ENCODE assay signal across 8 mouse cellular contexts in the genomic region with DNA sequence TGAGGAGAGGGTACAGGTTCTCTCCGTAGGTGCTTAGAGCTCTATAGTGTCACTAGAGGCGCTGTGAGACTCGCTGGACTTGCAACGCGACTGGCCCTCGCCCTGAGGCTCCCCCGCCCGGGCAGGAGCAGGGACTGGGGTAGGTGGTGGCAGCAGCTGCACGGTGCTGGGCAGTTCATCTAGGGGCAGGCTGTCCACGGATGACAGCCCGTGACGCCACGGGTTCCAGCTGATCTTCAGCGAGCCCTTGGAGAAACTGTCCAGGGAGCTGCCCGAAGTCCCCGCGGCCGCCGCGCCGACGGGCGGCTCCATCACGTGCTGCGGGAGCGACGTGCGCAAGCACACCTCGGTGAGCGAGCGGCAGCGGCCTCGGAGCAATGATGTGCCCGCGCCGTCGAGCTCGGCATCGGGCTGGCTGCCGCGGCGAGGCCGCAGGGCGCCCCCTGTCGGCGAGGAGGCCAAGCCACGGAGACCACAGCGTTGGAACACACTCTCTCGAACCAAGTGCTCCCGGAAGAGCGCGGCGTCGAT. TPM values are rescaled to one million over a fixed set of nuclear protein-coding genes. Genes with fewer than 3 reads are reported as not detected.
A peak's percentile ranks its signal among the peaks of the same experiment; 100 is the strongest.
DNase-seq lines count a peak whose midpoint lies in the region; ATAC-seq and TF ChIP-seq lines count a peak whose summit lies in the region.

No protein-coding gene starts in this region.

- peak; percentile 77 for ATAC-seq in forebrain, embryonic 16.5 days
- peak; percentile 74 for ATAC-seq in neural tube, embryonic 14.5 days (ENCODE audit: low read depth)

- H3K4me3 ChIP-seq in E14TG2a.4 (replicated peaks; ENCODE audit: low read length) = peak overlapping the region; percentile 81
- H3K4me3 ChIP-seq in forebrain, embryonic 16.5 days (replicated peaks; ENCODE audit: low read length) = peak overlapping the region; percentile 39
- peak overlapping the region; percentile 63 for H3K4me3 ChIP-seq in lung, adult 2 months (replicated peaks; ENCODE audit: extremely low read depth, low read depth, low read length)
- peak overlapping the region; percentile 24 for H3K4me3 ChIP-seq in neural tube, embryonic 14.5 days (ENCODE audit: low read depth, low read length)
- peak overlapping the region; percentile 82 for H3K4me3 ChIP-seq in testis, adult 2 months (ENCODE audit: control insufficient read depth, low read depth, low read length)

- H3K36me3 ChIP-seq in E14TG2a.4 (ENCODE audit: insufficient read depth, low read length) = peaks cover 36% of the 10 kb centered on the region
- peaks cover 12% of the 10 kb centered on the region for H3K36me3 ChIP-seq in forebrain, embryonic 16.5 days (ENCODE audit: control insufficient read depth, insufficient read depth)
- peaks cover 30% of the 10 kb centered on the region for H3K36me3 ChIP-seq in neural tube, embryonic 14.5 days (ENCODE audit: control insufficient read depth, insufficient read depth, low read length)
- no peaks in the 10 kb centered on the region for H3K36me3 ChIP-seq in testis, adult 2 months (ENCODE audit: control insufficient read depth, insufficient read depth, low read length)

- intact Hi-C loops in heart, postnatal 36 days (cut with DNase I) = no loop called here

- no peaks in the 10 kb centered on the region for H3K9me3 ChIP-seq in E14TG2a.4 (ENCODE audit: low read length)
- no peaks in the 10 kb centered on the region for H3K9me3 ChIP-seq in forebrain, embryonic 16.5 days (ENCODE audit: control insufficient read depth, low read length)
- no peaks in the 10 kb centered on the region for H3K9me3 ChIP-seq in neural tube, embryonic 14.5 days (ENCODE audit: control insufficient read depth, low read length)

- peaks cover 70% of the 10 kb centered on the region for H3K4me1 ChIP-seq in E14TG2a.4 (replicated peaks; ENCODE audit: low read depth, low read length)
- H3K4me1 ChIP-seq in forebrain, embryonic 16.5 days (replicated peaks; ENCODE audit: control insufficient read depth, insufficient read depth, low read length) = peaks cover 8% of the 10 kb centered on the region
- no peaks in the 10 kb centered on the region for H3K4me1 ChIP-seq in lung, adult 2 months (ENCODE audit: control insufficient read depth, insufficient read depth, low read length)
- no peaks in the 10 kb centered on the region for H3K4me1 ChIP-seq in neural tube, embryonic 14.5 days (ENCODE audit: control insufficient read depth, insufficient read depth, low read length)
- peaks cover 21% of the 10 kb centered on the region for H3K4me1 ChIP-seq in testis, adult 2 months (ENCODE audit: control insufficient read depth, insufficient read depth, low read length)

- peaks cover 28% of the 10 kb centered on the region for H3K27me3 ChIP-seq in E14TG2a.4 (ENCODE audit: insufficient read depth, low read length)
- H3K27me3 ChIP-seq in forebrain, embryonic 16.5 days (replicated peaks; ENCODE audit: control insufficient read depth, insufficient read depth, low read length) = 0 out of 2 replicates have a peak, but pooled peaks cover 2% of the 10 kb centered on the region
- H3K27me3 ChIP-seq in neural tube, embryonic 14.5 days (ENCODE audit: control insufficient read depth, insufficient read depth, low read length) = no peaks in the 10 kb centered on the region
- no peaks in the 10 kb centered on the region; the same call in 1 of the 2 replicates for H3K27me3 ChIP-seq in testis, adult 2 months (ENCODE audit: control insufficient read depth, insufficient read depth, low read length)

- 2% methylated on average over 54 of the region's 54 CpGs for WGBS in forebrain, embryonic 16.5 days
- WGBS in lung, adult 2 months = under 1% methylated on average over 54 of the region's 54 CpGs
- under 1% methylated on average over 54 of the region's 54 CpGs for WGBS in neural tube, embryonic 14.5 days

- H3K27ac ChIP-seq in forebrain, embryonic 16.5 days (ENCODE audit: low read length) = no peak overlapping the region
- H3K27ac ChIP-seq in neural tube, embryonic 14.5 days (ENCODE audit: low read depth, low read length) = no peak overlapping the region
- no peak overlapping the region for H3K27ac ChIP-seq in testis, adult 2 months (ENCODE audit: control insufficient read depth, insufficient read depth, low read depth, low read length)

- peak; percentile 12; the same call in 1 of the 2 replicates for TF ChIP-seq CTCF in E14TG2a.4 (conservative IDR thresholded peaks at IDR 0.05; ENCODE audit: low read length)
- TF ChIP-seq CTCF in lung, adult 2 months (IDR thresholded peaks at IDR 0.05; ENCODE audit: insufficient read depth, low read length) = peak; percentile 54
- TF ChIP-seq CTCF in testis, adult 2 months (IDR thresholded peaks at IDR 0.05; ENCODE audit: control insufficient read depth, insufficient read depth, insufficient replicate concordance, low read depth, low read length) = peak; percentile 97

- H3K9ac ChIP-seq in forebrain, embryonic 16.5 days (replicated peaks; ENCODE audit: low read depth, low read length) = peak overlapping the region; percentile 48
- no peak overlapping the region for H3K9ac ChIP-seq in neural tube, embryonic 14.5 days (replicated peaks; ENCODE audit: low read depth, low read length)

- peak overlapping the region; percentile 61 for H3K4me2 ChIP-seq in forebrain, embryonic 16.5 days (ENCODE audit: low read length)
- peak overlapping the region; percentile 42 for H3K4me2 ChIP-seq in neural tube, embryonic 14.5 days (ENCODE audit: low read depth, low read length)

- TF ChIP-seq POLR2A in lung, adult 2 months (IDR thresholded peaks at IDR 0.05; ENCODE audit: borderline replicate concordance, extremely low read depth, low read depth, low read length) = peak; percentile 36; the same call in 1 of the 2 replicates
- 0 out of 2 replicates have a peak, but pooled peaks have one; percentile 35 for TF ChIP-seq POLR2A in testis, adult 2 months (IDR thresholded peaks at IDR 0.05; ENCODE audit: control insufficient read depth, low read depth, low read length)

- DNase-seq in c-Kit-negative CD71-positive TER-119-positive erythroid progenitor cells, embryonic 14.5 days (ENCODE audit: low read depth, low spot score) = peak; percentile 42
- DNase-seq in heart, postnatal 36 days = peak; percentile 85 to 86
- peak; percentile 73 for DNase-seq in layer of hippocampus, adult 11-12 months (ENCODE audit: low spot score)
- DNase-seq in lung, adult 2 months = peak; percentile 78

RNA-seq across cellular contexts. Expression of a gene that starts 7.4 kb away (rescaled TPM):
- polyA plus RNA-seq in forebrain, embryonic 16.5 days (2015; fragmentation: Nextera tagmentation; extraction: Ambion mirVana) = 5.2 and 8.5 TPM in 2 replicates
- total RNA-seq in heart, postnatal 36 days (2021) = not detected
- 0.24 and 0.27 TPM in 2 replicates for polyA plus RNA-seq in lung, adult 2 months (2012; rRNA removed)
- polyA plus RNA-seq in neural tube, embryonic 14.5 days (2014; fragmentation: Nextera tagmentation; extraction: Ambion mirVana) = 8.4 and 9.1 TPM in 2 replicates
- polyA plus RNA-seq in testis, adult 2 months (2012; rRNA removed) = 0.05 and 0.19 TPM in 2 replicates

RNA-seq across cellular contexts. Expression of a gene that starts 11.2 kb away (rescaled TPM):
- polyA plus RNA-seq in forebrain, embryonic 16.5 days (2015; fragmentation: Nextera tagmentation; extraction: Ambion mirVana) = 62.6 and 73.9 TPM in 2 replicates
- 10 to 100 TPM; 45.9 to 57.5 TPM for total RNA-seq in heart, postnatal 36 days (2021)
- polyA plus RNA-seq in lung, adult 2 months (2012; rRNA removed) = 22.9 and 30.4 TPM in 2 replicates
- 66.4 and 72.4 TPM in 2 replicates for polyA plus RNA-seq in neural tube, embryonic 14.5 days (2014; fragmentation: Nextera tagmentation; extraction: Ambion mirVana)
- polyA plus RNA-seq in testis, adult 2 months (2012; rRNA removed) = 4.6 and 5.0 TPM in 2 replicates

RNA-seq across cellular contexts. Expression of a gene that starts 23.1 kb away (rescaled TPM):
- polyA plus RNA-seq in forebrain, embryonic 16.5 days (2015; fragmentation: Nextera tagmentation; extraction: Ambion mirVana) = 2.4 and 3.5 TPM in 2 replicates
- 1 to 10 TPM; 6.4 to 6.7 TPM for total RNA-seq in heart, postnatal 36 days (2021)
- polyA plus RNA-seq in lung, adult 2 months (2012; rRNA removed) = 75.5 and 100.0 TPM in 2 replicates
- 1.6 and 2.4 TPM in 2 replicates for polyA plus RNA-seq in neural tube, embryonic 14.5 days (2014; fragmentation: Nextera tagmentation; extraction: Ambion mirVana)
- 3.7 and 4.9 TPM in 2 replicates for polyA plus RNA-seq in testis, adult 2 months (2012; rRNA removed)

RNA-seq across cellular contexts. Expression of a gene that starts 36.0 kb away (rescaled TPM):
- 0.07 TPM in 1 of 2 replicates, not detected in the other for polyA plus RNA-seq in forebrain, embryonic 16.5 days (2015; fragmentation: Nextera tagmentation; extraction: Ambion mirVana)
- under 1 TPM; 0.65 to 0.67 TPM for total RNA-seq in heart, postnatal 36 days (2021)
- 57.2 and 62.4 TPM in 2 replicates for polyA plus RNA-seq in lung, adult 2 months (2012; rRNA removed)
- 0.21 and 0.28 TPM in 2 replicates for polyA plus RNA-seq in neural tube, embryonic 14.5 days (2014; fragmentation: Nextera tagmentation; extraction: Ambion mirVana)
- 6.1 and 7.8 TPM in 2 replicates for polyA plus RNA-seq in testis, adult 2 months (2012; rRNA removed)

RNA-seq across cellular contexts. Expression of a gene that starts 37.1 kb away (rescaled TPM):
- 106 and 108 TPM in 2 replicates for polyA plus RNA-seq in forebrain, embryonic 16.5 days (2015; fragmentation: Nextera tagmentation; extraction: Ambion mirVana)
- 10 to 100 TPM; 57.9 to 61.8 TPM for total RNA-seq in heart, postnatal 36 days (2021)
- polyA plus RNA-seq in lung, adult 2 months (2012; rRNA removed) = 42.0 and 51.5 TPM in 2 replicates
- polyA plus RNA-seq in neural tube, embryonic 14.5 days (2014; fragmentation: Nextera tagmentation; extraction: Ambion mirVana) = 111 and 116 TPM in 2 replicates
- 30.9 and 32.9 TPM in 2 replicates for polyA plus RNA-seq in testis, adult 2 months (2012; rRNA removed)

Comparison
In these comparisons a context has a peak if more than half of its experiments do, and no peak if none do; other contexts are left out.
1. H3K4me3 ChIP-seq: peak in every context shown above with its lines; median percentile 82 in testis, adult 2 months; 81 in E14TG2a.4; 63 in lung, adult 2 months; 39 in forebrain, embryonic 16.5 days; 24 in neural tube, embryonic 14.5 days.
2. CTCF ChIP-seq: peak in every context shown above with its lines; median percentile 97 in testis, adult 2 months; 54 in lung, adult 2 months; 12 in E14TG2a.4.
3. RNA of a gene that starts 23.1 kb away (polyA plus RNA-seq): 75.5 to 100.0 TPM in lung, adult 2 months; 3.7 to 4.9 TPM in testis, adult 2 months, 2.4 to 3.5 TPM in forebrain, embryonic 16.5 days and 1.6 to 2.4 TPM in neural tube, embryonic 14.5 days; every median in the first group is over 10 times any median in the second.
4. Peak in every context shown above with its lines, with median percentiles within 50 percentile points of each other: DNase-seq.